Mouse (Mus musculus) kidney, postnatal 25 days (tissue): ENCODE data around the gene Apaf1.

Experiments
- DNase-seq, 2 experiments: peaks; one replicate each; pipeline ENCODE4 v3.0.0; 2021; ENCODE audit warnings: mixed read lengths in 2 of 2

Gene Apaf1

DNA sequence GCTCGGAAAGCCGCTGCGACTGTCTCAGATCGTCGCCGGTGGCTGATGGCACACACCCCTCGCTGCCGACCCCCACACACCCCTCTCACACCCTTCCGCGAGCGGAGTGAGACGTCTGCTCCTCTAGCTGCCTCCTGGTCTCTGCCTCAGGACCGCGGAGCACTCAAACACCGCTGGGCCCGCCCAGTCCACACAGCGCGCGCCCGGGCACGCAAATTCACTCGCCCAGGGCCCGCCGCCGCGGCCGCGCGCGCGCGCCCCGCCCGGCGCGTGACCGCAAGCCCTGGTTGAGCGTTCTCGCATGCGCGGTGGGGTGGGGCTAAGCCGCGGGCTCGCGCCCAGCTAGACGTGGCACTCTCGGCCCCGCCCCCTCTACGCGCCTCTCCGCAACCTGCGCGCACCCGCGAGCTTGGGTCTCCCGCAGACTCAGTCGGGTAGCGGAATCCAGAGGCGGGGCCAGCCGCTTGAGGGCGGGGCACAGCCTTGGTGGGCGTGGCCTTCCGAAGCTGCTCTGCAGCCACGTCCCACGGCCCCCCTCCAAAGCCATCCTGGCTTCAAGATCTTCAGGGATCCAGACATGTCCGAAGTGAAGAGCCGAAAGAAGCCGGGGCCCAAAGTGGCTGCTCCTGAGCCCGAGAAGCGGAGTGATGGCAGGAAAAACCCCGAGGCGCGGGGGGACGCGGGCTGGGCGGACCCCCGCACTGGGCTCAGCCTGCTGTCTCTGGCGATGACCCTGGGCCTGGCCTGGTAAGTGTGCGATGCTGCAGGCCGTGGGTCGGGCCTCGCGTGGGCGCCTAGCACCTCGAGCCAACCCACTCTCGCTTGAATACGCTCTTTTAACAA, at the start of gene Apaf1, which contains the start of gene Ikbip:
Gene Apaf1, minus strand, starts transcription at position 221 of the 843 bp plus-strand sequence.
Gene Ikbip, plus strand, starts transcription at position 391 of the 843 bp plus-strand sequence.
- DNase-seq, result peak; percentile 100

DNA sequence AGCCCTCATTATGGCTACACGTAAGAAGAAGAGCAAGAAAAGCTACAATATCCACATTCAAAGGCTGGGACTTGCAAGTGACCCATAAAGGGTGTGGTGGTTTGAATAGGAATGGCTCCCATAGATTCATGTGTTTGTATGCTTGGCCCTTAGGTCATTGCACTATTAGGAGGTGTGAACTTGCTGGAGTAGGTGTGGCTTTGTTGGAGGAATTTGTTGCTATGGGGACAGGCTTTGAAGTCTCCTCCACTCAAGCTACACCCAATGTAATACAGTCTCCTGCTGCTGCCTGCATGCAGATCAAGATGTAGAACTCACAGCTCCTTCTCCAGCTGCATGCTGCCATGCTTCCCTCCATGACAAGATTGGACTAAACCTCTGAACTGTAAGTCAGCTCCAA, 49.0 kb upstream of the Apaf1 start:
- no peak for DNase-seq

DNA sequence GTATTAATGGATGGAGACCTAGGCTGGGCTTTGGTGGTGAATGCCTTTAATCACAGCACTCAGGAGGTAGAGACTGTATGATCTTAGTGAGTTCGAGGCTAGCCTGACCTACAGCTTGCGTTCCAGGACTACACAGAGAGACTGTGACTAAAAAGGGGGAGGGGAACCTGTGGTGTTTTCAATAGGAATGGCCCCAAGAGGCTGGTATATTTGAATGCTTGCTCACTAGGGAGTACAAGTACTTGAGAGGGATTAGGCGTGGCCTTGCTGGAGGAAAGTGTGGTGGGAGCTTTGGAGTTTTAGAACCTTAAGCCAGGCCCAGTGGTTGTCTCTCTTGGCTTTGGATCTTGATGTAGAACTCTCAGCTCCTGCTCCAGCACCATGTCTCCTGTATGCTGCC, 48.2 kb upstream of the Apaf1 start:
- DNase-seq, result no peak

DNA sequence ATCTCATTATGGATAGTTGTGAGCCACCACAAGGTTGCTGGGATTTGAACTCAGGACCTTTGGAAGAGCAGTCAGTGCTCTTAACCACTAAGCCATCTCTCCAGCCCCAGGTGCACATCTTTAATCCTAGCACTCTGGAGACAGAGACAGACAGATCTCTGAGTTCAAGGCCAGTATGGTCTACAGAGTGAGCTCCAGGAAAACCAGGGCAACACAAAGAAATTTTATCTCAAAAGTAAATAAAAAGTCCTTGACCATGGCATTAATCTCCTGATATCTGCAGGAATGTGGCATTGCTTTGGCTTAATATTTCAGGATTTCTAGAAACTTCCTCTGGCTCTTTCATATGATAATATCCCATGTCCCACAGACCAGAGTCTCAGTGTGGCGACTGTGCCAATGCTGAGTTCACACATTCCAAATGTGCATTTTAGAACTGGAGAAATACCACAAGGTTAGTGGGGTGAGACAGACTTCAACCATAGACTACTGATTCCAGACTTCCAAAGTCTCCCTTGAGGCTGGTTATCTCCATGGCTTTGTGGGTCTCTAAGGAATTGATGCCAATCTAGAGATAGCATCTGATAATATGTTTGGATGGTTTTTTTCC, 46.1 kb upstream of the Apaf1 start:
- peak; percentile 63 to 66 for DNase-seq

GRCm38 (mm10) chr10:91127395-91127794, 44.8 kb upstream of the Apaf1 start:
- DNase-seq, result no peak

DNA sequence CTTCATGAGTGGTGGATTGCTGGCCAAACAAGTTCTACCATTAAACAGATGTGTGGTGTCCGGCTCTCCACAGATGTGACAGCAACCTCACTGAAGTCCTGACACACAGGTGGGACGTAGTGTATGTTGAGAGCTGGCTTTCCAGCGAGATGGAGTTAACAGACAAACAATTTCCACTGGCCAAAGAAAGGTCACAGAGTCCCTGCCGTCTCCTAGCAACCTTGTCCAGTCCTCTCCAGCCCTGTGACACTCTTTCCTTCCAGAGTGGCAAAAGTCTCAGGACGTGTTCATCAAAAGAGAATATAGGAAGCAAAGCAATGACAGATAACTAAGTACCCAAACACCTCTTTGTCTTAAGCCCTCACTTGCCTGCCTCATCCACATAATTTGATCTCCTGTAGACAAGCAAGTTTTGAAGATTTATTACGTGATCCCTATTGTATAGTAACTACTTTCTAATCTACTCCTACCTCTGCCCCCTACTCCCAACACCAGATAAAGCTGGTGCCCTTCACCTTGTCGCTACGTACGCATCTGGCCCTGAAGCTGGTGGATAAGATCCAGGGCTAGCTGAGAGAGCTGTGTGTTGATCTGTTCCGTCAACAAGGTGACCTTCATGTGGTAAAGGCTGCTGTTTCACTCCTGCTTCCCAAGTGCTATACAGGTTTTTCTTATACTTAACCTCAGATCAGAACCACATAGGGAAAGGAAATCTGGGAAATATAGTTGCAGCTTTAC, 44.2 kb upstream of the Apaf1 start:
- DNase-seq, result peak; percentile 42 to 66

DNA sequence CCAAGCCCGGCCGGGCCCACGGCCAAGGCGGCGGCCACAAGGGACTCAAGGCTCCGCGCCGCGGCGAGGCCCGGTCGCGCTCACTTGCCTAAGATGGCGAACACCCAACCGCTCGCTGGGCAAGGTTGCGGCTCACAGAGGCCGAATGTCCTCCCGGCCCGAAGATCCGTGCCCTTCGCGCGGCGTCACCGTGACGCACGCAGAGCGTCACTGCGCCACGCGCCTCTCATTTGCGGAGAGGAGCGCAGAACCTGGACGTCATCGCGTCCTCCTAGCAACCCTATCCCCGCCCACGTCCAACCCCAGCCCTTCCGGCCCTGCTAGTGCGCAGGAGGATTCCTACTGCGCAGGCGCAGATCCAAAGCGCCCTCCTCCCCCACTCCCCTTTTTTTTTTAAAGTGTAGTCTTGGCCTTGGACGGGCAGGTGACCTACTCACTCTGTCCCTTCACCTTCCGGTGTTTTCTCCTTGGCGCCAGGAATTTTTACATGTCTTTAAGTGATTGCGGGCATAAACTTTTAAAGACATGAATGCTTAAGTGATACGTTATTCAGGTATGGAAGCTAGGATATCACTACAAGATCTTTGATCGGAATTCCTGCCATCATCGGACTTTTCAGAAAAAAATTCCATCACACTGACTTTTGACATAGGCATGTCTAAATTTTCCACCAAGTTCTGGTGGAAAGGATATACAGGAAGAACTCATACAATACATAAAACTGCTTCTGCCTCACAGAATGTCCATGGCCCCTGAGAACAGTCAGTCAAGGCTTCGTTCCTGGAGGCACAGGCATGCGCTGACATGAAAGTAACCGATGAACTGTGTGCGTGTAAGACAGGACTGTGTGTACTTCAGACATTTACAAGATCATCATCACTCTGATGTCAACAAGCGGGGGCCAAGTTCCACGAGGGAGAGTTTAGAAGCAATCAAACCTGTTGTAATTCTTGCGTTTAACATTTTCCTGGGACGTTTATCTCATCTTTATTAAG, 41.6 kb upstream of the Apaf1 start, which contains the start of gene Slc25a3:
Gene Slc25a3, minus strand, starts transcription at position 232 of the 995 bp plus-strand sequence.
- DNase-seq, result peak; percentile 97 to 99

DNA sequence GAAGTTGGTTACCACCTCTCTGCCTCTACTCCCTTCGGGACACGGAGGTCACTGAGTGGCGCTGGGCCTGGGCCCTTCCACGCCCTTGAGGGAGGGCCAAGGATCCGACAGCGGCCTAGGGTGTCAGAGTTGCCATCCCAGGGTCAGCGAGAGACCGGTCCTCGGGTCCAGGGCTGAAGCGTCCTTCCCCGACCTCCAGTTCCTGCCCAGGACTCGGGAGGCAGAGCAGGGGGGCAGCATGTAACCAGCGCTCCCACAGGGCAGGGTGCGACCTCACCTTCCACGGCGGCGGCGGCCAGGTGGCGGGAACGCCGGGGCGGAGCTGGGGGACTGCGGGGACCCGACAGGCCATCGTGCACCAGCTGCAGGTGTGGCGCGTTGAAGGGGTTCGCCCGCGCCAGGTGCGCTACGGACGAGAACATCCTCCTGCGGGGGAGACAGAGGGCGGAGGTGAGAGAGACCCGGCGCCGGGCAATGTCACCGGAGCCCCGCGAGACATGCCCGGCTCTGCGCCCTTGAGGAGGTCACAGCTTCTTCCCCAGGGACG, 40.8 kb upstream of the Apaf1 start:
- peak; percentile 53 to 83 for DNase-seq

DNA sequence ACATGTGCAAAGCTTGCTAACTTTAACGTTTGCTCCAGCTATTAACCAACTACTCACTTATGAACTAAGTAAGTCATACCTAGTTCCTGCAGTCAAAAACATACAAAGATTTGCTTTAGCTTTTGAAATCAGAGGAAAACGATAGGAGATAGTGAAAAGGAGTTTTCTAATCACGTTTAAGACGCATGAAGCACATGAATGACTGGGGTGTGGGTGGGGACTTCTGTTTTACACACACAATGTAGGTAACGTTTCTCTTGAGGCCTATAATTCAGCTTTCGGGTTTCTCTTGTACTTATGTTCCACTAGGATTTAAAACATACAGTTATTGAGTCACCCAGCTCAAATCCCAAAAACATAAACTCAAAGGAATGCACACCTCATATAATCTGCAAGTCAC, 40.1 kb upstream of the Apaf1 start:
- no peak for DNase-seq

- DNase-seq, result no peak
These were observed 34.4 kb upstream of the Apaf1 start for GRCm38 (mm10) chr10:91116958-91117357.

DNA sequence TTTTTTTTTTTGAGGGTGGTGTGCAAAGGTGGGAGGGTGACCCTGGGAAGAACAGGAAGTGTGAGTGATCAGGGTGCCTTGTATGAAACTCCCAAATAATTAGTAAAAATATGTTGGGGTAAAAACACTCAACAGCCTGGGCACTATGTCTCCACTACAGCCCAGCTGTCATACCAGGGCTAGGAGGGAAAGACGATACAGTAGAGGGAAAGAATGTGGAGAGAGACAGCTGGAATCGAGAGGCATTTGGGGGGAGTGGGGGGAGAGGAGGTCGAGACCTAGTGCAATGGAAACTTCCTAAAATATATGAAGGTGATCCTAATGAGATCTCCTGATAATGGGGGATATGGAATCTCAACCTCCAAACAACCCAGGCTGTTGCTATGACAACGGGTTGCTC, 27.3 kb upstream of the Apaf1 start:
- peak in 1 of 2 experiments; percentile 2 for DNase-seq

- no peak for DNase-seq
These were observed 23.4 kb upstream of the Apaf1 start for GRCm38 (mm10) chr10:91105981-91106380.

GRCm38 (mm10) chr10:91102799-91103590, 20.4 kb upstream of the Apaf1 start:
- no peak for DNase-seq

- no peak for DNase-seq
These were observed 19.4 kb upstream of the Apaf1 start for GRCm38 (mm10) chr10:91101936-91102335.

- no peak for DNase-seq
These were observed 17.5 kb upstream of the Apaf1 start for GRCm38 (mm10) chr10:91100101-91100500.

- DNase-seq, result no peak
These were observed 15.5 kb upstream of the Apaf1 start for GRCm38 (mm10) chr10:91098056-91098455.

- no peak for DNase-seq
These were observed 11.9 kb upstream of the Apaf1 start for GRCm38 (mm10) chr10:91094251-91095104.

- DNase-seq, result no peak
These were observed 10.2 kb upstream of the Apaf1 start for GRCm38 (mm10) chr10:91092812-91093211.

DNA sequence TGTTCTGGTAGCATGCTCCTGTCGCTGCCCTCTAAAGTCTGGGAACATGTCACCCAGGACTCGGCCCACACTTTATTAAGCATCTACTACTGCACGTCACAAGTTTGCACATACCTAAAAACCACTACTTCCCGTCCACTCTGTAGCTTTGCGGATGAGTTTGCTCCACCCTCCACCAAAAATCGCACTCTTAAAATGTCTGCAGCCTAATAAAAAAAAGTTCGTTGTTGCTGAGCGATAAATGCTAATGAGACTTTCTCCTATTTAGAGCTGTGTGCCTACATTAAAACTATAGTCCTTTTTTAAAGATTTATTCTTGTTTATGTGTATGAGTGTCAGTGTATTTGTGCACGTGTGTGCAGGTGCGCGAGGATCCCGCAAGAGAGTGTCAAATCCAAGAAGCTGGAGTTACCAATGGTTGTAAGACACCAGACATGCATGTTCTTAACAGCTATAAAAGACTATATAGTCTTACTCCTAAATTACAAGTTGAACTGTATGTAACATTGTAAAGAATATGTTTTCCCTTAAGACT, 890 bp upstream of the Apaf1 start:
- DNase-seq, result no peak
